Mouse (Mus musculus) c-Kit-positive CD71-negative TER-119-negative erythroid progenitor cells, embryonic 14.5 days (primary cell): Measurements from ENCODE around the gene Abcg5.

Experiments used
- DNase-seq: peaks from one replicate; pipeline ENCODE4 v3.0.0-alpha.2; 2013; ENCODE audit warnings: low read depth

Abcg5 gene

GRCm38 (mm10) chr17:84644292-84645050 is 38.3 kb downstream of the Abcg5 start:
- no peak for DNase-seq

DNA sequence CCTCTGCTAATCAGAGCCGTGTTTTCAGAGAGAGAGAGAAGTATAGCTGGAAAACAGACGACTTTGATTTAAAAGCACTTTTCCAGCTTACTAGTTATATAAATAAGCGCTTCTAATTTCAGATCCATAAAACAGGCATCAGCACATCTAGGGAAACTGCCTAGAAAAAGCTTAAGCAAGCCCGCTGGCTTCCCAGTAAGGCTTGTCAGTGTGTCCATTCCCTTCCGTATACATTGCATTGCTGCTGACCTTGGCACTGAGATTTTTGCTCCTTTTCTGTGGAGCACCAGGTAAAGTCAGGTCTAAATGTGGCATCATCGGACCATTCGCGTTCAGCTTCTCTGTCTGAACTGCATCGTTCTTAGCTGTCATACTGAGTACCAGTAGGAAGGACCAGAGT is 40.5 kb downstream of the Abcg5 start:
- no peak for DNase-seq

DNA sequence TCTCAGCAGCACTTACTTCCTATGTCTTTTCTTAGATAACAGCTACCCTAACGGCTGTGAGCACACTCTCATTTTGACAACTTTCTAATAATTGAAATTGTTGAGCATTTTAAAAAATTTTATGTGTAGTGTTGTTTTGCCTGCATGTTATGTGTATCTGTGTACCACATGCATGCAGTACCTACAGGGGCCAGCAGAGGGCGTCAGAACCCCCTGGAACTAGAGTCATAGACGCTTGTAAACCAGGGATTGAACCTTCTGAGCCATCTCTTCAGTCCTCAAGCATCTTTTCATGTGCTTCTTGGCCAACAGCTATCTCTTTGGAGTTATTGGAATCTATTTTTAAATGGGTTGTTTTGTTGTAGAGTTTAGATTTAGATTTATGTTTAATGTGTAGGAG is 40.9 kb downstream of the Abcg5 start:
- DNase-seq: peak; percentile 42

DNA sequence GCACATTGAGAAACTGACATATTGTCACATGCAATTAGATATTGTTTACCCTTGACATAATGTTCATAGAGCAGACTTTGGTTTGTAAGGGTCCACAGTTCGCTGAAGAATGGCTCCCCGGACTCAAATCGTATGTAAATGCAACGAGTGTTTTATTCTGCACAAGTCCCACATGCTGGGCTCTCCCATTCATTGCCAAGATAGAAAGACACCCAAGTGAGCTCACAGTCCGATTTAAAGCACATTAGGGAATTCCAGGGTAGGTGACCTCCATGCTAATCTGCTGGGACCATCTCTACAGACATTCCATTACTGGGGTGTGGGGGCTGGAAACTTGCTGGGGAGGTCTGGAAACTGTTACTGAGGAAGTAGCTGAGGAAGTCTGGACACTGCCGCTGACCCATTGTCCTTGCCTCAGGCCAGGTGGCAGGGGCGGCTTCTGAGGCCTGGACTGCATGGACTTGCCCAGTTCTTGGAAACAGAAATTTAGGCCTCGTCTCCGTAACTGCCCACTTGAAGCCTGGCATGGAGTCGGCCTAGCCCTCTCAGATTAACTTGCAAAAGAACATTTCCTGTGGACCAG is 42.9 kb downstream of the Abcg5 start:
- no peak for DNase-seq

DNA sequence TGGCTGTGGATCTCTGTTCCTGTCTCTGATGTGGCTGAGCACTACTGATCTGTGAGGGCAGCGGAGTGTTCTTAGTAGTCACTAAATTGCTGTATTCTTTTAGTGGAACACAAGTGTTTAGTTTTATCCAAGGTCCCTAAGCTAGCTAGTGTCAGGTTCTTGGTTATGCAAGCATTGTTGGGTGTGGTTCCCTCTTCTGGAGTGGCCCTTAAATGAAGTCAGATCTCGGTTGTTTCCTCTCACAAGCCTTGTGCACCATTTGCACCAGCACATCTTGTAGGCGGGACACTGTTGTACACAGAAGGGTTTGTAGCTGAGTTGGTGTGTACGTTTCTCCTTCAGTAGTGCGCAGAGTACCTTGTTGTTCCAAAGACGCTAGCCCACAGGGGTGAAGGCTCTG is 44.8 kb downstream of the Abcg5 start:
- DNase-seq: no peak

GRCm38 (mm10) chr17:84636328-84636727 is 46.5 kb downstream of the Abcg5 start:
- no peak for DNase-seq

DNA sequence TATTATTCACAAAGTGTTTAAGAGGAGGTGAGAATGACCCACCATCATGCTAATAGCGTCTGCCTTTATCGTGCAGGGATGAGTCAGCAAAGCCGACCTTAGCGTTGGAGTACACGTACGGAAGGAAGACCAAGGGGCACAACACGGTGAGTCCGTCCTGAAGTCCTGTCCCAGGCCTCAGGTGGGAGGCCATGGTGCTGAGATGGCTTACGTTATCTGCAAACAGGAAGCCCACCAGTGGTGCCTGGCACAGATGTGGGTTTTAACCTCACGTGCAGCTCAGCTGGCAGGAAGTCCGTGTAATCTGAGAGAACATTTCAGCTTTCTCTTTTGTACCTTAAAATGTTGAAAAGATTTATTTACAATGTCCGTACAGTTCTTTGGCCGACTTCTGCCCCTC is 49.4 kb downstream of the Abcg5 start:
- DNase-seq: no peak

GRCm38 (mm10) chr17:84631836-84632235 is 51.0 kb downstream of the Abcg5 start:
- DNase-seq: no peak

- no peak for DNase-seq
Observed at GRCm38 (mm10) chr17:84628611-84629010, 54.2 kb downstream of the Abcg5 start.

DNA sequence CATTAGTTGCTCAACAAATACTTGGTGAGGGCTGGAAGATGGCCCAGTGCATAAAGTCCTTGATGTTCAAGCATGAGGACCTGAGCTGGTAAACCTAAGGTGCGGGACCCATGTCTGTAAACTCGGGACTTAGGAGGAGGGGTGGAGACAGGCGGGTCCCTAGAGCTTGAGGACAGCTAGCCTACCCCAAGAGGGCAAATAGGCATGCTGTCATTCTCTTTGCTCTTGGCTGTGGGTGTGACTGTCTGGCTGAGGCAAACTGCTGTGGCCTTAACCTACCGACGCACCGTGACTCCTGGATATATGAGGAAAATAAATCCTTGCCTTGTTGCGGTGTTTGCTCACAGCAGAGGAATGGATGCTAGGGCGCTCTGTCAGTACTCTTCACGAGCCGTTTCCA is 55.1 kb downstream of the Abcg5 start:
- DNase-seq: no peak

GRCm38 (mm10) chr17:84626857-84627305 is 55.9 kb downstream of the Abcg5 start:
- DNase-seq: no peak

- peak; percentile 80 for DNase-seq
Observed at GRCm38 (mm10) chr17:84626276-84626856, 56.4 kb downstream of the Abcg5 start, which contains the start of gene Dync2li1. TSS of gene Dync2li1 (plus strand) at chr17:84626496.

DNA sequence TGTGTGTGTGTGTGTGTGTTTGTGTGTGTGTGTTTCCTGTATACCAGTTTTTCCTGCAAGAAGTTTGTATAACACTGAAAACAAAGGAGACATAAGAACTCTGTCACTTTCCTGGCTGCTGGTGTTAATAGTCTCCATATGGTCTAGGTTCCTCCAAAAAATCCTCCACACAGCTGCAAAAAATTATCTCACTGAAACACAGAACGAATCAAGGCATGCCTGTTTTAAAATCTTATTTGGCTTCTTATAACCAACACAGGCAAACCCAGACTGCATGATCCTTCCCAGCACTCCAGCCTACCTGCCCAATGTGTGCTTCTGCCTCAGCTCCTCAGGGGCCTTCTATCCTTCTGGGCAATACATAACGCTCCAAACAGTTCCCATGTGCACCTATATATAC is 59.9 kb downstream of the Abcg5 start:
- no peak for DNase-seq

DNA sequence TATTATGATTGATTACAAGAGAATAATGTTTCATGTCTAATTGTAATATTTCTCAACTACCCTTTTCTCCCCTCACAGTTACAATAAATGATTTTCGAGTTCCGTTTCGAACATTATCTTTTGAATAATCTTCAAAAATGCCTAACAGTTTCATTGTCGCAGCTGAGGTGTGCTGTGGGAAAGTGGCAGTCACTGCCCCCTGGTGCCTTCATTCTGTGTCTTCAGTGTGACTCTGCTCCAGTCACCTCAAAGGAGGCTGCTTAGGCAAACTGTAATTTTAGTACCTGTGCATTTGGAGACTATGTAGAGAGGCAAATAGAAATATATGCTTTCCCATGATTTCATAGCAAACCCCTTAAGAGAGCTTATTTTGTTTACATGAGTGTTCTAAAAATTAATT is 60.8 kb downstream of the Abcg5 start:
- DNase-seq: no peak

GRCm38 (mm10) chr17:84621209-84621608 is 61.6 kb downstream of the Abcg5 start:
- DNase-seq: no peak

- DNase-seq: no peak
Observed at GRCm38 (mm10) chr17:84620610-84621009, 62.2 kb downstream of the Abcg5 start.

DNA sequence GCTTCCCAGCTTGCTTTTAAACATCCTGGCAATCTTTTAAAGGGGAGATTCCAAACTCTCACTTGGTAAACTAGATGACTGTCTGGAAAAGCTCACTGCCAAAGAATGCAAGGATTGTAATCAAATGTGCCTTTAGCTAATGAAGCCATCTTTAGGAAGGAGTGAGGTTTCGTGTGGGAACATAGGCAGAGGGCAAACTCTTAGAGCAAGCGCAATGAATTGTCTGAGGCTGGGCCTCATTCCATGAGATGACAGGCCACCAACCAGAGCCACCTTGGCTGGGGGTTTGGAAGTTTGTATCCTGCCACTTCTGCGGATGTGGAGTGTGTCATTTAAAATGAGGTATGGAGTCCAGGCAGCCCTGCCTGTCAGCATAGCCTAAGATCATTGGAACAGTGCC is 62.7 kb downstream of the Abcg5 start:
- DNase-seq: no peak

DNA sequence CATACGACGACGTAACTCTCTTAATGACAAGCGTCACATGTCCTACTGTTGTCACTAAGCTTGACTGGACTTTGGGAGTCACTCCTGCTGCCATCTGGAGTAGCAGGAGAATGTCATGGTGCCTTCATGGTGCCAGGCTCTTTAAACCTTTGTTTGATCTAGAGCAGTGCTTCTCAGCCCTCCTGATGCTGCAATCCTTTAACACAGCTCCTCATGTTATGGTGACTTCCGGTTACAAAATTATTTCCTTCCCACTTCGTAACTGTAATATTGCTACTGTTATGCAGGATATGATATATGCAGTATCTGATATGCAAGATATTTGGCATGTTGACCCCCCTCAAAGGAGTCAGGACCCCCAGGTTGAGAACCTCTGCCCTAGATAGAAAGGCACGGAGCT is 63.7 kb downstream of the Abcg5 start:
- DNase-seq: no peak

GRCm38 (mm10) chr17:84617953-84618352 is 64.9 kb downstream of the Abcg5 start:
- DNase-seq: no peak

DNA sequence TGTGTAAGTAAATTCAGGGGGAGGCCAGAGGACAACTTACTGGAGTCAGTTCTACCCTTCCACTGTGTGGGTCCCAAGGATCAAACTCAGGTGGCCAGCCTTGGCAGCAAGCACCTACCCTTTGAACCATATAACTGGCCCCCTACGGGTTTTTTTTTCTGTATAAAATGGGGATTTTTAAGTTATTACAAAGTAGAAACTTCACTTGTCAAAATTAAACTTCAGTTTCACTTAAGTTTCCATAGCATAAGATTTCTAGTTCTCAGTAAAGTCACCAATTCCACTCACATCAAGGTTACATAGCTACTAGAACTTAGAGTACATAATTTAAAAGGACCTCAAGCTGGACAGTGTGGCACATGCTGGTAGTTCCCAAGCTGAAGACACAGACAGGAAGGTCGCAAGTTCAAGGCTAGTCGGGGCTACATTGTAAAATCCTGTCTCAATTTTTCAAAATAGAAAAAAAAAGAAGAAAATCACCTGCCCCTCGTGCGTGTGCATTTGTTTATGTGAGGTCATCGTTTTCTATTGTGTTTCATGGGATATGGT is 66.2 kb downstream of the Abcg5 start:
- no peak for DNase-seq

- DNase-seq: no peak
Observed at GRCm38 (mm10) chr17:84615811-84616210, 67.0 kb downstream of the Abcg5 start.

DNA sequence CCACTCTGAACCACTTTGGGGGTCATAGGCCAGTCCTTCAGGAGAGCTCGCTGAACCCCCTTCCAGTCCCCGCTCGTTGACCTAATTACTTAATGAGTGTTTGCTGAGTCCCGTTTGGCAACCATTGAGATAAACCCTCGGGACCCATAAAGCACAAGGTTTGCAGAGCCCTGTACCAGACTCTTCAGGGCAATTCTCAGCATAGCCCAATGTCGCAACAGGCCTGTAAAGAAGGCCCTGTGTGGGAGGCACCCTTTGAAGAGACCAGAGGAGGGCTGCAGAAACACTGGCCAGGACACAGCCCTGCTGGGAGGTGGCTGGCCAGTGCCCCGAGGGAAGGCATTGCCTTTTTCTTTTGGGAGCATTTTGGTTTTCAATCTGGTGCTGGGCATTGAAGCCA is 70.8 kb downstream of the Abcg5 start:
- no peak for DNase-seq

DNA sequence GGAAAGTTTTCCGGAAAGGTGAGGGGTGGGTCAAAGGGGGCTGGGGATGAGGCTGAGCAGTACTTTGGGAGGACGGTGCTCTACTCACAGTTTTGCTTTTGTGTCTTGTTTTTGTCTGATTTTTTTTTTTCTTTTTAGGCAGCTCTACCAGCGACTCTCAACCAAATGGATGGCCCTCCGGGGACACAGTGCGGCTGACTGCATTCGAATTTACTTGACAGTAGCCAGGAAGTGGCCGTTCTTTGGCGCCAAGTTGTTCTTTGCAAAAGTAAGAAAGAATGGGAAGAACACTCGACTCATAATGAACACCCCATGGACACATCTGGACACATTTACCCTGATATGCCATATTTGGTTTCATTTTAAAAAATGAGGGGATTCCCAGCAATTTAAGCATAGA is 71.3 kb downstream of the Abcg5 start:
- no peak for DNase-seq
